16 mouse cellular contexts compared by ENCODE assay signal in genomic region chr9:46863934-46864333, GRCm38 (mm10).
A peak's percentile ranks its signal among the peaks of the same experiment; 100 is the strongest.
DNase-seq lines count a peak whose midpoint lies in the region; ATAC-seq lines count a peak whose summit lies in the region.
"Had no signal": no experiment of that assay in that cellular context is flagged by ENCODE, and none has a peak within 500 bp of the region (broad histone marks: within the 10 kb centered on the region; RNA-seq: fewer than 3 reads in every experiment).

No protein-coding gene starts in this region.

- no peak overlapping the region for H3K4me3 ChIP-seq in midbrain, embryonic 13.5 days (replicated peaks)
- H3K4me3 ChIP-seq in midbrain, embryonic 10.5 days, result no peak overlapping the region
- no peak overlapping the region for H3K4me3 ChIP-seq in hindbrain, embryonic 15.5 days
- H3K4me3 ChIP-seq in neural tube, embryonic 15.5 days (replicated peaks), result no peak overlapping the region
- H3K4me3 ChIP-seq: myocyte; stomach, embryonic 15.5 days had no signal

- 0 out of 2 replicates have a peak, but pooled peaks have one; percentile 37 for ATAC-seq in midbrain, embryonic 13.5 days
- 0 out of 2 replicates have a peak, but pooled peaks have one; percentile 48 for ATAC-seq in hindbrain, embryonic 15.5 days (ENCODE audit: low FRiP score, low read depth)
- ATAC-seq in neural tube, embryonic 15.5 days (ENCODE audit: low FRiP score), result peak; percentile 53; the same call in 1 of the 2 replicates
- no peak for ATAC-seq in inflammation-experienced regulatory T-cells, adult 6 months
- ATAC-seq: CD4-positive, CD25-positive, alpha-beta regulatory T cell, adult 4 months had no signal

- no peak overlapping the region for H3K27ac ChIP-seq in midbrain, embryonic 13.5 days
- no peak overlapping the region for H3K27ac ChIP-seq in midbrain, embryonic 10.5 days (replicated peaks)
- H3K27ac ChIP-seq in hindbrain, embryonic 15.5 days (replicated peaks), result 0 out of 2 replicates have a peak overlapping the region, but pooled peaks have one; percentile 32
- H3K27ac ChIP-seq in neural tube, embryonic 15.5 days (replicated peaks), result no peak overlapping the region
- H3K27ac ChIP-seq: stomach, embryonic 15.5 days had no signal

- no peaks in the 10 kb centered on the region for H3K36me3 ChIP-seq in midbrain, embryonic 13.5 days
- H3K36me3 ChIP-seq in midbrain, embryonic 10.5 days, result no peaks in the 10 kb centered on the region
- H3K36me3 ChIP-seq in hindbrain, embryonic 15.5 days, result no peaks in the 10 kb centered on the region
- H3K36me3 ChIP-seq in neural tube, embryonic 15.5 days, result no peaks in the 10 kb centered on the region
- H3K36me3 ChIP-seq: stomach, embryonic 15.5 days had no signal

- H3K9ac ChIP-seq in midbrain, embryonic 13.5 days (replicated peaks), result no peak overlapping the region
- H3K9ac ChIP-seq in hindbrain, embryonic 15.5 days, result no peak overlapping the region
- H3K9ac ChIP-seq in neural tube, embryonic 15.5 days (replicated peaks), result no peak overlapping the region
- H3K9ac ChIP-seq: stomach, embryonic 15.5 days had no signal

- H3K27me3 ChIP-seq in midbrain, embryonic 13.5 days, result no peaks in the 10 kb centered on the region
- no peaks in the 10 kb centered on the region for H3K27me3 ChIP-seq in midbrain, embryonic 10.5 days (ENCODE audit: low read depth, poor library complexity, severe bottlenecking)
- no peaks in the 10 kb centered on the region for H3K27me3 ChIP-seq in hindbrain, embryonic 15.5 days
- H3K27me3 ChIP-seq in neural tube, embryonic 15.5 days (replicated peaks), result no peaks in the 10 kb centered on the region
- H3K27me3 ChIP-seq: stomach, embryonic 15.5 days had no signal

- peaks cover 9% of the 10 kb centered on the region for H3K4me1 ChIP-seq in midbrain, embryonic 13.5 days (replicated peaks)
- H3K4me1 ChIP-seq in midbrain, embryonic 10.5 days, result peaks cover 12% of the 10 kb centered on the region
- peaks cover 13% of the 10 kb centered on the region for H3K4me1 ChIP-seq in hindbrain, embryonic 15.5 days (replicated peaks)
- peaks cover 17% of the 10 kb centered on the region for H3K4me1 ChIP-seq in neural tube, embryonic 15.5 days
- H3K4me1 ChIP-seq: stomach, embryonic 15.5 days had no signal

- H3K4me2 ChIP-seq in midbrain, embryonic 13.5 days (replicated peaks), result no peak overlapping the region
- no peak overlapping the region for H3K4me2 ChIP-seq in hindbrain, embryonic 15.5 days
- no peak overlapping the region for H3K4me2 ChIP-seq in neural tube, embryonic 15.5 days
- H3K4me2 ChIP-seq: stomach, embryonic 15.5 days had no signal

- no peaks in the 10 kb centered on the region for H3K9me3 ChIP-seq in midbrain, embryonic 13.5 days
- H3K9me3 ChIP-seq in midbrain, embryonic 10.5 days (replicated peaks), result no peaks in the 10 kb centered on the region; the same call in 1 of the 2 replicates
- no peaks in the 10 kb centered on the region for H3K9me3 ChIP-seq in hindbrain, embryonic 15.5 days
- H3K9me3 ChIP-seq in neural tube, embryonic 15.5 days (replicated peaks), result no peaks in the 10 kb centered on the region
- H3K9me3 ChIP-seq: stomach, embryonic 15.5 days had no signal

- no peak for DNase-seq in midbrain, embryonic 10.5 days (ENCODE audit: low spot score)
- peak; percentile 3 for DNase-seq in embryo, embryonic 11.5 days (ENCODE audit: low read depth, low spot score)
- no peak for DNase-seq in frontal cortex, adult 2 months (ENCODE audit: extremely low spot score in 1 of 2, low spot score in 1 of 2)
- no peak for DNase-seq in adipocyte (ENCODE audit: low spot score)
- DNase-seq: cerebellum, postnatal 10 days; kidney, adult 18-20 months; kidney, postnatal 4 days; lung, adult 18-20 months; thymus, postnatal 36 days had no signal

- 16% methylated on average over 4 of the region's 4 CpGs for WGBS in midbrain, embryonic 13.5 days
- 37% methylated on average over 4 of the region's 4 CpGs for WGBS in midbrain, embryonic 10.5 days
- 20% methylated on average over 4 of the region's 4 CpGs for WGBS in hindbrain, embryonic 15.5 days
- WGBS in neural tube, embryonic 15.5 days, result 20% methylated on average over 4 of the region's 4 CpGs
